Mouse (Mus musculus) cortical plate, adult 2 months (tissue): ENCODE data around the gene Krt82.

ENCODE experiments used
- CTCF ChIP-seq: fragments of 200-500 bp; IDR thresholded peaks from 2 replicates; pipeline ENCODE4 v1.5.1; 2011; ENCODE audit warnings: mild to moderate bottlenecking, control low read depth, low read length; ENCODE audit not compliant: insufficient read depth; ENCODE audit errors: extremely low read depth
- POLR2A ChIP-seq: fragments of 200-500 bp; IDR thresholded peaks from 2 replicates; pipeline ENCODE4 v1.6.1; 2011; ENCODE audit warnings: mild to moderate bottlenecking, low read length, control low read depth; ENCODE audit not compliant: insufficient read depth; ENCODE audit errors: extremely low read depth

DNA sequence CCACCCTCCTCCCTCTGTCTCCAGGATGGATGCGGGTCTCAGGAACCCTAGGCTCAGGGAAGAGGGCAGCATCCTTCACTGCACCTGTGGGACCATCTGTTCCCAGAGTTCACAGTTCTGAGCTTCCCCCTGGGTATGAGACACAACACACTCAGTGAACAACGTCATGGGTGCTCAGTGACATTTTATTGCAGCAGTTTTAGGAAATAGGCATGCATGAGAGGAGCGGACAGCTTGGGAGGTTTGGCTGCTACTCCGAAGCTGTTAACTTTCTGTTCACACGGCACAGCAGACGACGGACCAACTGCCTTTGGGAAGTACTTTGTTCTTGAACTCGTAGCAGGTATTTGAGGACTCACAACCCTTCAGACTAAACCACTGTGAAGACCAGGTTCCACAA, 1.7 kb upstream of the Krt82 start:
- TF ChIP-seq CTCF (no peak), POLR2A (no peak)
